Mouse (Mus musculus) testis, adult 2 months (tissue): ENCODE results near the gene Ppp4c.

Source experiments
- CTCF ChIP-seq: fragments of 200-500 bp; IDR thresholded peaks from 2 replicates; pipeline ENCODE4 v1.5.1; 2012; ENCODE audit warnings: low read depth, mild to moderate bottlenecking, inconsistent platforms, low read length, moderate library complexity; ENCODE audit not compliant: control insufficient read depth, insufficient read depth, insufficient replicate concordance
- POLR2A ChIP-seq: fragments of 200-500 bp; IDR thresholded peaks from 2 replicates; pipeline ENCODE4 v1.6.1; 2012; ENCODE audit warnings: low read depth, mild to moderate bottlenecking, inconsistent platforms, low read length, moderate library complexity; ENCODE audit not compliant: control insufficient read depth

DNA sequence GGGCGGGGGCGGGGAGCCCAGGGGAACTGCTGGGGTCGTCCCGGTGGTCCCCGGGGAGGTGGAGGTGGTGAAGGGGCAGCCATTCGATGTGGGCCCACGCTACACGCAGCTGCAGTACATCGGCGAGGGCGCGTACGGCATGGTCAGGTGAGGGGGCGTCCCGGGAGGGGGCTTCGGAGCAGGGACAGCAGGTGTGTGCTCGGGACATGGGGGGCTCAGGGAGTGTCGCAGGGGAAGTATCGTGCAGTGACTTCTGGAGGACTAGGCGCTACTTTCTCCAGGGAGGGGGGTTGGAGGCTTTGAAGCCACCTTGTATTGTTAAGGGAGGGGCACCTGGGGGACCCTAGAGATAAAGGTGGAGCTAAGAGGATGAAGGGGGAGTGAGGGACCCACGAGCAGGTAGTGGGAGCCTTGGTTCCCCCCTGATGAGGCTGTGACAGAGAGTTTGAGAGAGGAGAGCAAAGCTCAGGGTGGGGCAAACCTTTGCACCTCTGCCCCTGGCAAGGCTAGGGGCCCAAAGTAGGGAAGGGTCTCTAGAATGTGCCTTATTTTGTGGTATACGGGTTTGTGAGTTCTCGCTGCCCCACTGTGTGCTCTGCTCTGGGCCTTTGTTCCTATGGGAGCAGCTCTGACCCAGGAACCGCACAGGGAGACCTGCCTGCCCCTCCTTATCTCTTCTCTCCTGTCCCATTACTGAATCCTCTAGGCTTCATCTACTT is 32.5 kb downstream of the Ppp4c start:
- TF ChIP-seq POLR2A (no peak), CTCF (no peak)
